Mouse (Mus musculus) liver, postnatal 0 days (tissue): Measurements from ENCODE around the gene 6330409D20Rik. TPM values are rescaled to one million over a fixed set of nuclear protein-coding genes. Genes with fewer than 3 reads are reported as not detected.

Experiments used
- ATAC-seq: fragments of 200-750 bp; cut with Nextera tagmentation; 2 replicates; pipeline ENCODE4 v1.8.0; 2017; ENCODE audit warnings: mild to moderate bottlenecking, moderate library complexity
- DNase-seq: peaks from one replicate; pipeline ENCODE4 v3.0.0-alpha.2; 2016
- H3K27ac ChIP-seq: fragments of 300-500 bp; sonication (generic); 2 replicates; pipeline ENCODE4 v1.5.1; 2014; ENCODE audit warnings: antibody characterized with exemption, moderate library complexity, mild to moderate bottlenecking, low read depth
- H3K27me3 ChIP-seq: fragments of 300-500 bp; sonication (generic); 2 replicates; pipeline ENCODE4 v1.6.1; 2014; ENCODE audit warnings: low read length, control low read depth, mixed read lengths; ENCODE audit not compliant: insufficient read depth
- H3K36me3 ChIP-seq: fragments of 300-500 bp; sonication (generic); replicated peaks from 2 replicates; pipeline ENCODE4 v1.6.1; 2014; ENCODE audit warnings: mild to moderate bottlenecking, control low read depth, low read length, moderate library complexity, mixed read lengths; ENCODE audit not compliant: insufficient read depth
- H3K4me1 ChIP-seq: fragments of 300-500 bp; sonication (generic); 2 replicates; pipeline ENCODE4 v1.6.1; 2014; ENCODE audit warnings: antibody characterized with exemption, mild to moderate bottlenecking, control low read depth; ENCODE audit not compliant: insufficient read depth
- H3K4me2 ChIP-seq: fragments of 300-500 bp; sonication (generic); 2 replicates; pipeline ENCODE4 v1.6.1; 2014; ENCODE audit warnings: low read depth, mild to moderate bottlenecking, low read length, moderate library complexity, mixed read lengths
- H3K4me3 ChIP-seq: fragments of 300-500 bp; sonication (generic); 2 replicates; pipeline ENCODE4 v1.5.1; 2014; ENCODE audit warnings: low read depth, low read length
- H3K9ac ChIP-seq: fragments of 300-500 bp; sonication (generic); replicated peaks from 2 replicates; pipeline ENCODE4 v1.6.1; 2014; ENCODE audit warnings: mild to moderate bottlenecking, moderate library complexity
- H3K9me3 ChIP-seq: fragments of 300-500 bp; sonication (generic); 2 replicates; pipeline ENCODE4 v1.6.1; 2016; ENCODE audit warnings: mild to moderate bottlenecking, control low read depth, low read length, mixed read lengths
- CTCF ChIP-seq: sonication (generic); IDR thresholded peaks from 2 replicates; pipeline ENCODE4 v1.5.1; 2016; ENCODE audit warnings: antibody characterized with exemption, low read depth
- EP300 ChIP-seq: IDR thresholded peaks from 2 replicates; pipeline ENCODE4 v1.6.1; 2016; ENCODE audit warnings: antibody characterized with exemption, low read depth, mild to moderate bottlenecking
- WGBS: fragments of 180-500 bp; shearing (Covaris S2); extraction: QIAGEN DNeasy Blood & Tissue Kit; methylation state at CpG from one replicate; pipeline ENCODE4 v1.1.7; 2014; ENCODE audit not compliant: insufficient replicate concordance; 5-methylcytosine and 5-hydroxymethylcytosine counted together
- polyA plus RNA-seq: library from polyadenylated mRNA; unstranded; fragments of >200 nt; fragmentation: Nextera tagmentation; extraction: Ambion mirVana; gene quantifications from 2 replicates; pipeline ENCODE4 v1.2.1, GENCODE M21; 2015

Gene 6330409D20Rik
- polyA plus RNA-seq, 1 experiment from 2014 or later = not detected

- peak overlapping the region; percentile 96 for H3K4me2 ChIP-seq
- H3K27me3 ChIP-seq = no peaks in the 10 kb centered on the region
- peak overlapping the region; percentile 61 for H3K4me3 ChIP-seq
- DNase-seq = peak; percentile 95
- peak overlapping the region; percentile 72 for H3K27ac ChIP-seq
- H3K36me3 ChIP-seq = no peaks in the 10 kb centered on the region
- whole genome bisulfite sequencing = under 1% methylated on average over 51 of the region's 51 CpGs
- peak; percentile 92 for TF ChIP-seq CTCF
- TF ChIP-seq EP300 = 0 out of 2 replicates have a peak, but pooled peaks have one; percentile 13
- peak overlapping the region; percentile 77 for H3K9ac ChIP-seq
- peaks cover 28% of the 10 kb centered on the region for H3K4me1 ChIP-seq
- peak; percentile 96 for ATAC-seq
- H3K9me3 ChIP-seq = no peaks in the 10 kb centered on the region
Observed at GRCm38 (mm10) chr2:32693823-32694411, 46.9 kb downstream of the 6330409D20Rik start.

- no peak for ATAC-seq
- WGBS = 10% methylated on average over 7 of the region's 7 CpGs
- peaks cover 28% of the 10 kb centered on the region for H3K4me1 ChIP-seq
- peak overlapping the region; percentile 77 for H3K9ac ChIP-seq
- TF ChIP-seq EP300 = no peak
- no peak for TF ChIP-seq CTCF
- H3K36me3 ChIP-seq = peaks cover 1% of the 10 kb centered on the region; the same call in 1 of the 2 replicates
- H3K4me3 ChIP-seq = peak overlapping the region; percentile 61
- H3K9me3 ChIP-seq = no peaks in the 10 kb centered on the region
- H3K27ac ChIP-seq = peak overlapping the region; percentile 72; the same call in 1 of the 2 replicates
- no peaks in the 10 kb centered on the region for H3K27me3 ChIP-seq
- DNase-seq = no peak
- peak overlapping the region; percentile 96 for H3K4me2 ChIP-seq
Observed at GRCm38 (mm10) chr2:32693282-32693681, 47.5 kb downstream of the 6330409D20Rik start.

GRCm38 (mm10) chr2:32692496-32692895 is 48.3 kb downstream of the 6330409D20Rik start:
- TF ChIP-seq CTCF (no peak), EP300 (no peak)
- Histone ChIP-seq H3K27me3 (no peaks in the 10 kb centered on the region), H3K9ac (peak overlapping the region; percentile 77), H3K4me2 (peak overlapping the region; percentile 96), H3K27ac (no peak overlapping the region), H3K4me1 (peaks cover 28% of the 10 kb centered on the region), H3K36me3 (peaks cover 9% of the 10 kb centered on the region), H3K4me3 (peak overlapping the region; percentile 61; the same call in 1 of the 2 replicates), H3K9me3 (no peaks in the 10 kb centered on the region)
- DNase-seq (no peak), ATAC-seq (no peak)
- WGBS = 89% methylated on average over 14 of the region's 14 CpGs

- ATAC-seq (no peak), DNase-seq (no peak)
- no peak overlapping the region for H3K4me3 ChIP-seq
- H3K9ac ChIP-seq = 0 out of 2 replicates have a peak overlapping the region, but pooled peaks have one; percentile 7
- H3K9me3 ChIP-seq = no peaks in the 10 kb centered on the region
- H3K4me1 ChIP-seq = peaks cover 28% of the 10 kb centered on the region
- H3K27me3 ChIP-seq = no peaks in the 10 kb centered on the region
- no peak overlapping the region for H3K27ac ChIP-seq
- TF ChIP-seq EP300 = no peak
- TF ChIP-seq CTCF = no peak
- WGBS = 62% methylated on average over 11 of the region's 11 CpGs
- peaks cover 22% of the 10 kb centered on the region for H3K36me3 ChIP-seq
- H3K4me2 ChIP-seq = no peak overlapping the region
Observed at GRCm38 (mm10) chr2:32691041-32691440, 49.8 kb downstream of the 6330409D20Rik start.

- H3K9ac ChIP-seq = no peak overlapping the region
- H3K36me3 ChIP-seq = peaks cover 35% of the 10 kb centered on the region
- 15% methylated on average over 5 of the region's 5 CpGs for WGBS
- peak; percentile 39 for ATAC-seq
- peaks cover 24% of the 10 kb centered on the region for H3K4me1 ChIP-seq
- peak; percentile 100 for TF ChIP-seq CTCF
- no peak for TF ChIP-seq EP300
- H3K4me3 ChIP-seq = no peak overlapping the region
- H3K4me2 ChIP-seq = no peak overlapping the region
- no peaks in the 10 kb centered on the region for H3K27me3 ChIP-seq
- no peak overlapping the region for H3K27ac ChIP-seq
- DNase-seq = peak; percentile 91
- H3K9me3 ChIP-seq = no peaks in the 10 kb centered on the region
Observed at GRCm38 (mm10) chr2:32689420-32689819, 51.4 kb downstream of the 6330409D20Rik start.

- no peaks in the 10 kb centered on the region for H3K27me3 ChIP-seq
- no peak overlapping the region for H3K9ac ChIP-seq
- no peak overlapping the region for H3K27ac ChIP-seq
- 81% methylated on average over 8 of the region's 8 CpGs for WGBS
- H3K4me3 ChIP-seq = no peak overlapping the region
- H3K36me3 ChIP-seq = peaks cover 45% of the 10 kb centered on the region
- H3K4me1 ChIP-seq = peaks cover 10% of the 10 kb centered on the region
- DNase-seq = no peak
- H3K4me2 ChIP-seq = no peak overlapping the region
- TF ChIP-seq EP300 (no peak), CTCF (no peak)
- H3K9me3 ChIP-seq = no peaks in the 10 kb centered on the region
- no peak for ATAC-seq
Observed at GRCm38 (mm10) chr2:32687562-32687961, 53.3 kb downstream of the 6330409D20Rik start.
